Mouse (Mus musculus) liver, adult (tissue): Measurements from ENCODE around the gene Ddx6.

ENCODE experiments used
- GATA4 ChIP-seq: IDR thresholded peaks from 2 replicates; pipeline ENCODE4 v1.6.1; 2014; ENCODE audit warnings: mild to moderate bottlenecking, low read length; ENCODE audit not compliant: insufficient replicate concordance

Gene Ddx6

GRCm38 (mm10) chr9:44604290-44604778 lies 358 bp upstream of the Ddx6 start:
- TF ChIP-seq GATA4: no peak

GRCm38 (mm10) chr9:44605616-44606165 lies 999 bp downstream of the Ddx6 start:
- TF ChIP-seq GATA4: no peak

- TF ChIP-seq GATA4: no peak
These were observed 2.0 kb downstream of the Ddx6 start for GRCm38 (mm10) chr9:44606646-44607045.

- TF ChIP-seq GATA4: no peak
These were observed 2.6 kb downstream of the Ddx6 start for GRCm38 (mm10) chr9:44607306-44607705.

- no peak for TF ChIP-seq GATA4
These were observed 5.7 kb downstream of the Ddx6 start for GRCm38 (mm10) chr9:44610371-44610770.

- no peak for TF ChIP-seq GATA4
These were observed 16.4 kb downstream of the Ddx6 start for GRCm38 (mm10) chr9:44621114-44621513.

GRCm38 (mm10) chr9:44624390-44624789 lies 19.7 kb downstream of the Ddx6 start:
- no peak for TF ChIP-seq GATA4

GRCm38 (mm10) chr9:44626268-44626667 lies 21.6 kb downstream of the Ddx6 start:
- TF ChIP-seq GATA4: no peak

- no peak for TF ChIP-seq GATA4
These were observed 33.0 kb downstream of the Ddx6 start for GRCm38 (mm10) chr9:44637551-44638169.

GRCm38 (mm10) chr9:44640646-44641357 lies 36.1 kb downstream of the Ddx6 start:
- no peak for TF ChIP-seq GATA4

- TF ChIP-seq GATA4: no peak
These were observed 36.9 kb downstream of the Ddx6 start for GRCm38 (mm10) chr9:44641616-44642015.

- no peak for TF ChIP-seq GATA4
These were observed 38.4 kb downstream of the Ddx6 start for GRCm38 (mm10) chr9:44643103-44643502.

- no peak for TF ChIP-seq GATA4
These were observed 39.5 kb downstream of the Ddx6 start for GRCm38 (mm10) chr9:44644186-44644585.

- no peak for TF ChIP-seq GATA4
These were observed 40.8 kb downstream of the Ddx6 start for GRCm38 (mm10) chr9:44645481-44645880.

GRCm38 (mm10) chr9:44645924-44646323 lies 41.2 kb downstream of the Ddx6 start:
- TF ChIP-seq GATA4: no peak

GRCm38 (mm10) chr9:44646366-44646765 lies 41.7 kb downstream of the Ddx6 start:
- TF ChIP-seq GATA4: no peak
